In genomic region chr15:89196313-89196706, GRCm38 (mm10) we compare ENCODE assay signal across 7 mouse cellular contexts. TPM values are rescaled to one million over a fixed set of nuclear protein-coding genes. Genes with fewer than 3 reads are reported as not detected.
DNase-seq lines count a peak whose midpoint lies in the region; ATAC-seq lines count a peak whose summit lies in the region.

Gene Dennd6b, minus strand, starts transcription at chr15:89196496.

- H3K9ac ChIP-seq in embryonic facial prominence, embryonic 11.5 days (replicated peaks; ENCODE audit: low read length) = peak within 1 kb of the TSS; percentile 97
- H3K9ac ChIP-seq in limb, embryonic 11.5 days (ENCODE audit: low read length) = peak within 1 kb of the TSS; percentile 86
- H3K9ac ChIP-seq in midbrain, embryonic 14.5 days (replicated peaks; ENCODE audit: low read length) = peak within 1 kb of the TSS; percentile 99

- peak within 1 kb of the TSS; percentile 76 for H3K4me3 ChIP-seq in embryonic facial prominence, embryonic 11.5 days (ENCODE audit: low read depth, low read length)
- H3K4me3 ChIP-seq in limb, embryonic 11.5 days (ENCODE audit: low read depth, low read length) = peak within 1 kb of the TSS; percentile 60
- H3K4me3 ChIP-seq in midbrain, embryonic 14.5 days (replicated peaks; ENCODE audit: low read depth, low read length) = peak within 1 kb of the TSS; percentile 93

- H3K36me3 ChIP-seq in embryonic facial prominence, embryonic 11.5 days (replicated peaks; ENCODE audit: control insufficient read depth, insufficient read depth, low read depth, low read length) = no peaks in the 10 kb centered on the region
- no peaks in the 10 kb centered on the region for H3K36me3 ChIP-seq in limb, embryonic 11.5 days (ENCODE audit: control insufficient read depth, insufficient read depth, low read length)
- H3K36me3 ChIP-seq in midbrain, embryonic 14.5 days (ENCODE audit: control insufficient read depth, insufficient read depth, low read length) = peaks cover 8% of the 10 kb centered on the region

- peak; percentile 98 for DNase-seq in adrenal gland, postnatal 14 days
- peak; percentile 97 for DNase-seq in embryonic facial prominence, embryonic 11.5 days (ENCODE audit: low spot score)
- DNase-seq in heart, adult 11 months = peak; percentile 100
- peak; percentile 97 for DNase-seq in kidney, adult 18-20 months
- peak; percentile 98 for DNase-seq in limb, embryonic 11.5 days (ENCODE audit: low spot score)
- peak; percentile 98 for DNase-seq in midbrain, embryonic 14.5 days
- peak; percentile 95 to 96 for DNase-seq in spleen, adult 18-20 months

- no peaks in the 10 kb centered on the region for H3K27me3 ChIP-seq in embryonic facial prominence, embryonic 11.5 days (ENCODE audit: control insufficient read depth, insufficient read depth, low read length)
- no peaks in the 10 kb centered on the region for H3K27me3 ChIP-seq in limb, embryonic 11.5 days (ENCODE audit: control insufficient read depth, insufficient read depth, low read length)
- H3K27me3 ChIP-seq in midbrain, embryonic 14.5 days (ENCODE audit: control insufficient read depth, insufficient read depth, low read length) = no peaks in the 10 kb centered on the region

- no peaks in the 10 kb centered on the region for H3K9me3 ChIP-seq in embryonic facial prominence, embryonic 11.5 days (replicated peaks; ENCODE audit: control insufficient read depth, low read length)
- no peaks in the 10 kb centered on the region for H3K9me3 ChIP-seq in limb, embryonic 11.5 days (ENCODE audit: control insufficient read depth, low read length)
- H3K9me3 ChIP-seq in midbrain, embryonic 14.5 days (ENCODE audit: control insufficient read depth, low read length) = no peaks in the 10 kb centered on the region

- H3K4me1 ChIP-seq in embryonic facial prominence, embryonic 11.5 days (ENCODE audit: control insufficient read depth, insufficient read depth, low read length) = no peaks in the 10 kb centered on the region
- H3K4me1 ChIP-seq in limb, embryonic 11.5 days (ENCODE audit: control insufficient read depth, insufficient read depth, low read length) = no peaks in the 10 kb centered on the region
- H3K4me1 ChIP-seq in midbrain, embryonic 14.5 days (ENCODE audit: control insufficient read depth, insufficient read depth, low read length) = peaks cover 15% of the 10 kb centered on the region

- peak within 1 kb of the TSS; percentile 70 for H3K4me2 ChIP-seq in embryonic facial prominence, embryonic 11.5 days (ENCODE audit: low read depth, low read length)
- peak within 1 kb of the TSS; percentile 66 for H3K4me2 ChIP-seq in limb, embryonic 11.5 days (ENCODE audit: low read depth, severe bottlenecking)
- peak within 1 kb of the TSS; percentile 67 for H3K4me2 ChIP-seq in midbrain, embryonic 14.5 days (ENCODE audit: low read length)

- peak; percentile 97 for ATAC-seq in embryonic facial prominence, embryonic 11.5 days (replicated peaks; ENCODE audit: insufficient number of reproducible peaks, low FRiP score, low TSS enrichment, low read depth)
- ATAC-seq in limb, embryonic 11.5 days (ENCODE audit: insufficient number of reproducible peaks, low FRiP score, low TSS enrichment, low read depth) = peak; percentile 97
- peak; percentile 98 for ATAC-seq in midbrain, embryonic 14.5 days (ENCODE audit: low FRiP score, low TSS enrichment)

- H3K27ac ChIP-seq in embryonic facial prominence, embryonic 11.5 days (replicated peaks; ENCODE audit: low read depth, low read length) = peak within 1 kb of the TSS; percentile 97
- H3K27ac ChIP-seq in limb, embryonic 11.5 days (replicated peaks; ENCODE audit: low read depth, low read length) = peak within 1 kb of the TSS; percentile 92
- peak within 1 kb of the TSS; percentile 97 for H3K27ac ChIP-seq in midbrain, embryonic 14.5 days (replicated peaks; ENCODE audit: low read depth, low read length)

- 0% methylated on average over 38 of the region's 38 CpGs for WGBS in embryonic facial prominence, embryonic 11.5 days
- under 1% methylated on average over 36 of the region's 38 CpGs for WGBS in limb, embryonic 11.5 days
- WGBS in midbrain, embryonic 14.5 days = under 1% methylated on average over 38 of the region's 38 CpGs

RNA-seq across cellular contexts. Expression of gene Dennd6b, which starts in this region (rescaled TPM):
- 5.0 and 6.2 TPM in 2 replicates for total RNA-seq in adrenal gland, postnatal 14 days (2021)
- 14.9 and 18.6 TPM in 2 replicates for polyA plus RNA-seq in embryonic facial prominence, embryonic 11.5 days (2014; fragmentation: Nextera tagmentation; extraction: Ambion mirVana)
- 19.4 and 19.8 TPM in 2 replicates for polyA plus RNA-seq in limb, embryonic 11.5 days (2014; fragmentation: Nextera tagmentation; extraction: Ambion mirVana)
- polyA plus RNA-seq in midbrain, embryonic 14.5 days (2014; fragmentation: Nextera tagmentation; extraction: Ambion mirVana) = 85.2 and 117 TPM in 2 replicates

Comparison
In these comparisons a context has a peak if more than half of its experiments do, and no peak if none do; other contexts are left out.
1. Peak in every context shown above with its lines: DNase-seq, ATAC-seq, H3K4me3 ChIP-seq and H3K27ac ChIP-seq.